Mouse (Mus musculus): ENCODE results near the gene B9d2.

B9d2 gene

GRCm38 (mm10) chr7:25731294-25732055, 50.9 kb downstream of the B9d2 start:
- DNase-seq (ENCODE audit: low read depth, low spot score) = no peak

- no peak for DNase-seq (ENCODE audit: low read depth, low spot score)
Observed at GRCm38 (mm10) chr7:25734991-25735390, 54.4 kb downstream of the B9d2 start.

All from R1 (cell line).